12 mouse cellular contexts compared by ENCODE assay signal in the genomic region with DNA sequence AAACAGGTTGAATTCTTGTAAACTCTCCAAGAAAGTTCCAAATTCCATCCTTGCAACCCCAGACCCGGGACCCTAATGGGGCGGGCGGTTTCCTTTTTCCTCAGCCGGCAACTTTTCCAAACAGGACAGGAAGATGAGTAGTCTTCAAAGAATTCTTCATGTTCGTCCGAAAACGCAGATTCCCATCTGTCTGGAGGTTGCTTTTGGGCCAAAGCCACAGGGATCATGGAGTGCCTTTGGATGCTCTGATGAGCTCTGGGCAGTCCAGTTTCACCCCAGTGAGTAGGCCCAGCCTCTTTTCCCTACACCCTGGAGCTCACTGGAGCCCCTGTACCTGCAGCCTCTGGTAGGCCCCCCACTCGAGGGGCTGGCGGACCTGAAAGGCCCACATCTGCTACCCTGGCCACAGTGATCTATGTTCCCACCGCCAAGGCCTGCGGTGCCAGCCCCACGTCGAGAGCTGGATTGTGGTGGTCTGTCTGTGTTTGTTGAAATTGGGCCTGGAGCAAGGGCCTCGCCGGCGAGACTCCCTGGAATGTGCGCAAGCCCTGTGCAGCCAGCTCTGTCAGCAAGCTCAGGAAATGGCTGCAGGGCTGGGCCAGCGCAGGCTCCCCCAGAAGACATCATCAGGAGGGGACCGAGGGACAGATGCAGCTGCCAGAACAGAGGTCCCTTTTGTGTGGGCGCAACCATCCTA.
A peak's percentile ranks its signal among the peaks of the same experiment; 100 is the strongest.
DNase-seq lines count a peak whose midpoint lies in the region; ATAC-seq lines count a peak whose summit lies in the region.
"Had no signal": no experiment of that assay in that cellular context is flagged by ENCODE, and none has a peak within 500 bp of the region (broad histone marks: within the 10 kb centered on the region; RNA-seq: fewer than 3 reads in every experiment).

No protein-coding gene starts in this region.

- H3K4me2 ChIP-seq in midbrain, embryonic 14.5 days (ENCODE audit: low read length) = no peak overlapping the region
- H3K4me2 ChIP-seq in kidney, embryonic 15.5 days = no peak overlapping the region
- H3K4me2 ChIP-seq: midbrain, embryonic 13.5 days had no signal

- no peak for ATAC-seq in midbrain, embryonic 14.5 days (ENCODE audit: low FRiP score, low TSS enrichment)
- ATAC-seq in kidney, embryonic 15.5 days (replicated peaks; ENCODE audit: low FRiP score) = no peak
- ATAC-seq: midbrain, embryonic 13.5 days had no signal

- H3K9ac ChIP-seq in midbrain, embryonic 14.5 days (replicated peaks; ENCODE audit: low read length) = no peak overlapping the region
- 0 out of 2 replicates have a peak overlapping the region, but pooled peaks have one; percentile 15 for H3K9ac ChIP-seq in kidney, embryonic 15.5 days
- H3K9ac ChIP-seq: midbrain, embryonic 13.5 days had no signal

- DNase-seq in embryo, embryonic 10 days (ENCODE audit: low spot score) = peak; percentile 53
- DNase-seq in embryo, embryonic 10.5 days (ENCODE audit: low spot score) = no peak
- no peak for DNase-seq in midbrain, embryonic 10.5 days (ENCODE audit: low spot score)
- DNase-seq in midbrain, embryonic 14.5 days = no peak
- DNase-seq in adipocyte (ENCODE audit: low spot score) = no peak
- DNase-seq in layer of hippocampus, adult 9-10 months (ENCODE audit: low spot score) = no peak
- no peak for DNase-seq in adrenal gland, postnatal 4 days (ENCODE audit: low spot score in 2 of 2)
- DNase-seq: adrenal gland, postnatal 10 days; thymus, postnatal 4 days had no signal

- 70% methylated on average over 20 of the region's 20 CpGs for WGBS in midbrain, embryonic 10.5 days
- WGBS in midbrain, embryonic 14.5 days = 72% methylated on average over 20 of the region's 20 CpGs
- WGBS in kidney, embryonic 15.5 days = 56% methylated on average over 20 of the region's 20 CpGs

- H3K27me3 ChIP-seq in midbrain, embryonic 10.5 days (ENCODE audit: low read depth, poor library complexity, severe bottlenecking) = peaks cover 58% of the 10 kb centered on the region
- H3K27me3 ChIP-seq in midbrain, embryonic 14.5 days (ENCODE audit: control insufficient read depth, insufficient read depth, low read length) = peaks cover 18% of the 10 kb centered on the region
- H3K27me3 ChIP-seq in kidney, embryonic 15.5 days = peaks cover 10% of the 10 kb centered on the region

- H3K9me3 ChIP-seq in midbrain, embryonic 10.5 days (replicated peaks) = no peaks in the 10 kb centered on the region
- no peaks in the 10 kb centered on the region for H3K9me3 ChIP-seq in midbrain, embryonic 14.5 days (ENCODE audit: control insufficient read depth, low read length)
- no peaks in the 10 kb centered on the region for H3K9me3 ChIP-seq in kidney, embryonic 15.5 days (replicated peaks)
- H3K9me3 ChIP-seq: midbrain, embryonic 13.5 days had no signal

- H3K27ac ChIP-seq in midbrain, embryonic 10.5 days (replicated peaks) = peak overlapping the region; percentile 5; the same call in 1 of the 2 replicates
- H3K27ac ChIP-seq in midbrain, embryonic 14.5 days (replicated peaks; ENCODE audit: low read depth, low read length) = no peak overlapping the region
- H3K27ac ChIP-seq in kidney, embryonic 15.5 days = peak overlapping the region; percentile 74
- H3K27ac ChIP-seq: midbrain, embryonic 13.5 days had no signal

- no peak overlapping the region for H3K4me3 ChIP-seq in midbrain, embryonic 10.5 days
- H3K4me3 ChIP-seq in midbrain, embryonic 14.5 days (replicated peaks; ENCODE audit: low read depth, low read length) = no peak overlapping the region
- H3K4me3 ChIP-seq in kidney, embryonic 15.5 days (replicated peaks) = no peak overlapping the region
- H3K4me3 ChIP-seq: erythroblast, embryonic 14.5 days; midbrain, embryonic 13.5 days had no signal

- no peaks in the 10 kb centered on the region for H3K36me3 ChIP-seq in midbrain, embryonic 10.5 days
- no peaks in the 10 kb centered on the region for H3K36me3 ChIP-seq in midbrain, embryonic 14.5 days (ENCODE audit: control insufficient read depth, insufficient read depth, low read length)
- H3K36me3 ChIP-seq in kidney, embryonic 15.5 days = no peaks in the 10 kb centered on the region
- H3K36me3 ChIP-seq: midbrain, embryonic 13.5 days had no signal

- peaks cover 40% of the 10 kb centered on the region for H3K4me1 ChIP-seq in midbrain, embryonic 10.5 days
- peaks cover 16% of the 10 kb centered on the region for H3K4me1 ChIP-seq in midbrain, embryonic 14.5 days (ENCODE audit: control insufficient read depth, insufficient read depth, low read length)
- H3K4me1 ChIP-seq in kidney, embryonic 15.5 days = peaks cover 56% of the 10 kb centered on the region
